Mouse (Mus musculus): ENCODE measurements at regions not wholly inside any gene's neighbourhood (a gene's known extent, or its start where the extent isn't known, plus 50 kb on each side); places are given as distances from the start of the nearest gene placed in this dataset.

DNA sequence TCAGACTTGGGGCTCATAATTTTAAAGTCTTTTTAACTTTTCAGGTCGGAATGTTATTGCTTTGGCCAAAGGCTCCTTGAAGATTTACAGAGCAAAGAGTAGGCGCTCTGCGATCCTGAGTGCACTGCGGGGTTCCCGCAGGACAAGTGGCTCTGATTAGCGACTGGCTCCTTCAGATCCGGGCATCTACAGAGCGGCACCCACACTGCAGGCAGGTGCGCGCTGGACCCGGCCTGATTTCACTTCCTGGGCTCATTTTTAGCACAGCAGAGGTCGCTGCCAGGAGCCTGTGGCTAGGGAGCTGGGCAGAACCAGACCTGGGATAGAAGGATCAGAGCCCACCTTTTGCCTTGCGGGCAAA lies 156.6 kb downstream of the Matn1 start:
- peaks cover 6% of the 10 kb centered on the region for H3K27me3 ChIP-seq
- no peak overlapping the region for H3K9ac ChIP-seq
- no peaks in the 10 kb centered on the region for H3K9me3 ChIP-seq
- H3K4me1 ChIP-seq = peaks cover 20% of the 10 kb centered on the region
- H3K36me3 ChIP-seq (replicated peaks) = no peaks in the 10 kb centered on the region
- peak overlapping the region; percentile 31; the same call in 1 of the 2 replicates for H3K27ac ChIP-seq
- WGBS = 13% methylated on average over 13 of the region's 13 CpGs
- peak overlapping the region; percentile 4; the same call in 1 of the 2 replicates for H3K4me3 ChIP-seq (replicated peaks)
- H3K4me2 ChIP-seq = peak overlapping the region; percentile 43
- 0 out of 2 replicates have a peak, but pooled peaks have one; percentile 33 for ATAC-seq (ENCODE audit: low FRiP score)

DNA sequence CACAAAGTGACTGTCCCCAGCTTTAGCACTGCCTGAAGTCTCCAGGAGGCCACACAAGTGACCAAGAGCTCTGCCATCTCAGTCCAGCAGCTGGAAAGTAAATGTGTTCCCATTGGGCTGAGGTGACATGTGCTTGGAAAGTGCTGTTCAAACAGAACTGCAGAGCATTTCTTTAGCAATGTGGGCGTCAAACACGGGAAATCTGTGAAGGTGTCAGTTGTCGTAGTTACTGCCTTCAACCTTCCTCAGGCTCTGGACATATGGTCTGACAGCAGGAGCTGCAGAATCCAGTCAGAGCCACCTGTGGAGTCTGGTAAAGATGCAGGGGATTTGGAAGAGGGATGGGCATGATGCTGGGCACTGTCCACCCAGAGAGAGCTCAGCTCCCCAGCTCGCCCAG lies 158.0 kb downstream of the Matn1 start:
- WGBS = 87% methylated on average over 4 of the region's 4 CpGs

DNA sequence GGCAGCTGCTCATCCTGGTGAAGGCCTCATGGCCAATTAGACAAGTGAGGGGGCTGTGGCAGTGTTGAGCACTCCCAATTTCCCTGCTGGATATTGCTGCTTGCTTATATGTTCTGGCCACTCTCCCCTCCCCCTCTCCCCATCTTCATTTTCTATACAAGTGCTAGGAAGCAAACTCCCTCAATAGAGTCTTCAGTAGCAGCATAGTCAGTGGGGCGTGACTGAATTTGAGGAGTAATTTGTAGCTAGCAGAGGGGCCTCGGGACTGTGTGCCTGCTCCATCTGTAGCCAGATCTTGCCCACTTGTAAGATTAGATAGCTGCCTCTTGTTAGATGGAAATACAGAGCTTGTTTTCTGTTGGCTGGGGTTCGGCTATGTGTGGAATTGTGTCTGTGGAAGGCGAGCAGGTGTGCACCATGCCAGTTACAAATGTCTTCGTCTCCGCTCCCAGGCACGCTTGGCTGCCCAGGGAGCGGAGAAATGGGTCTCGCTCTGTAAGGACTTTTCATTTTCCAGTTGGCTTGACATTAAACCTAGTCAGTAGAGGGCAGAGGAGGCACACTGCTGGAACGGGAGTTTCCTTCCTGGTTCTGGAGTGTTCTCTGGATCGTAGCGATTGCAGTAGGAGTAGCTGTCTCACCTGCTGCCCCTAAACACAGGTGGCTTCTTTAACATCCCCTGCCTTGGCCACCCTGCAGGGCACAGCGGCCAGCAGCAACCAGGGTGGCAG lies 163.1 kb downstream of the Matn1 start:
- no peak overlapping the region for H3K9ac ChIP-seq
- no peaks in the 10 kb centered on the region for H3K9me3 ChIP-seq
- peaks cover 17% of the 10 kb centered on the region for H3K4me1 ChIP-seq
- ATAC-seq (ENCODE audit: low FRiP score) = peak; percentile 74
- peak overlapping the region; percentile 68 for H3K27ac ChIP-seq
- H3K27me3 ChIP-seq = peaks cover 6% of the 10 kb centered on the region; the same call in 1 of the 2 replicates
- no peak overlapping the region for H3K4me3 ChIP-seq (replicated peaks)
- H3K4me2 ChIP-seq = no peak overlapping the region
- no peaks in the 10 kb centered on the region for H3K36me3 ChIP-seq (replicated peaks)
- WGBS = 39% methylated on average over 13 of the region's 13 CpGs

More for the DNA sequence above, 158.0 kb downstream of the Matn1 start:
- Histone ChIP-seq H3K4me3 (replicated peaks) (no peak overlapping the region), H3K4me1 (peaks cover 15% of the 10 kb centered on the region), H3K27ac (no peak overlapping the region), H3K9me3 (no peaks in the 10 kb centered on the region), H3K9ac (no peak overlapping the region), H3K27me3 (peaks cover 6% of the 10 kb centered on the region), H3K4me2 (no peak overlapping the region), H3K36me3 (replicated peaks) (no peaks in the 10 kb centered on the region)
- ATAC-seq (ENCODE audit: low FRiP score) = no peak

DNA sequence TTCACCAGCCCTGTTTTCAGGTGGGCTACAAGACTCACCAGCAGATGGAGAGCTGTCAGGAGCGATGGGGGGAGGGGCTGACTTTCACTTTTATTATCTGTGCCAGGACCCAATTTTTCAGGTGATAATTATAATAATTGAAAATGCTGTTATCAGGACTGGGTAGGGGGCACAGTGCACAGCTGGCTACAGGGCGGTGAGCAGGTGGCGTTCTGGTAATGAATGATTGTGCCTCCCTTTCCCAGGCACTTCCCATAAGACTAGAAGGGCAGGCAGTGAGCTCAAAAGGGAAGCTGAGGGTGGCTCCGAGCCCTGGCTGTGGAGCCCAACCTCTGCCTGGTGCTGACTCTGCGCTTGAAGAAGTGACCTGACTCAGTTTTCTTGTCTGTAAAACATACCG lies 168.4 kb downstream of the Matn1 start:
- H3K27me3 ChIP-seq = peaks cover 6% of the 10 kb centered on the region; the same call in 1 of the 2 replicates
- no peak overlapping the region for H3K9ac ChIP-seq
- peak; percentile 54; the same call in 1 of the 2 replicates for ATAC-seq (ENCODE audit: low FRiP score)
- WGBS = 67% methylated on average over 6 of the region's 6 CpGs
- peaks cover 23% of the 10 kb centered on the region for H3K4me1 ChIP-seq
- no peak overlapping the region for H3K4me2 ChIP-seq
- H3K27ac ChIP-seq = no peak overlapping the region
- no peaks in the 10 kb centered on the region for H3K36me3 ChIP-seq (replicated peaks)
- no peak overlapping the region for H3K4me3 ChIP-seq (replicated peaks)
- no peaks in the 10 kb centered on the region for H3K9me3 ChIP-seq

DNA sequence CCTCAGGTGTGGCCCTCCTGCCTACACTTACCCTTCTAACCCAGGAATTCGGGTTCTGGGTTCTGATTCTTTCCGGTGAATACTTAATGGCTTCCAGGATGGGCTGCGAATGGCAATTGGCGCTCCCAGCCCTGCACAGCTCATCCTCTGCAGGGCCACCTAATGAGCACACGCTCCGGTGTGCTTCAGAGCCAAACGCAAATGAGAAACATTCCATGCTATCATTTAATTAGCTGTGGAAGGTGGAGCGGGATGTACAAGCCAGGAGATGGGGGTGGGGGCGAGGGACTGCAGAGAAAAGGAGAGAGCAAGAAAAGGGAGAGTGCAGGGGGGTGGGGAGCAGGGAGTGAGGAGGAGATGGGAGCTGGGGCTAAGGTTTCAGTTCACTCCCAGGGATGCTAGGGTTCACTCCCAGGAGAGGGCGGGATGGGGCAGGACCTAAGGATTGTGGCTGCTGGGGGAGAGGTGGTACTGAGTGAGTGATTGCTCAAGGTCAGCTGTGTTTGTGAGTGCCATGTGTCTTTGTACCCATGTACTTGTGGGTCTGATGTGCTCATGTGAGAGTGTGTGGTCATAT lies 169.6 kb downstream of the Matn1 start:
- WGBS = 31% methylated on average over 10 of the region's 10 CpGs
- Histone ChIP-seq H3K4me2 (no peak overlapping the region), H3K9me3 (no peaks in the 10 kb centered on the region), H3K9ac (no peak overlapping the region), H3K36me3 (replicated peaks) (no peaks in the 10 kb centered on the region), H3K4me3 (replicated peaks) (no peak overlapping the region), H3K27ac (0 out of 2 replicates have a peak overlapping the region, but pooled peaks have one; percentile 25), H3K27me3 (peaks cover under 1% of the 10 kb centered on the region; the same call in 1 of the 2 replicates), H3K4me1 (peaks cover 16% of the 10 kb centered on the region)
- no peak for ATAC-seq (ENCODE audit: low FRiP score)

DNA sequence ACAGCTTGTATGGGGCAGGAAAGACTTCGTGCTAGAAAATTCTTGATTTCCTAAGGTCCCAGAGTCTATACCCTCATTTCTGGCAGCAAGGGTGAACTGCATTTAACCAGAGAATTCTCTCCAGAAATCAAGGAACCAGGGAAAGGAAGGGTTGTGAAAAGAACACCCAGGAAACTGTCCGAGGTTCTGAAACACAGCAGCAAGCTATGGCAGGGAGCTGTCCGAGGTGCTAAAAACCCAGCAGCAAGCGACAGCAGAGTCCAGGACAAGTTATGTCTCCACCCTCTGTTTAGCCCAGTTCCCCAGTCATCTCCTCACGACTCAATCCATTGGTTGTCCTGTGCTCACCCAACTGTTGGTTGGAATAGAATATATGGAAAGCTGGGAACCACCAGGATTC lies 171.1 kb downstream of the Matn1 start:
- H3K9ac ChIP-seq = no peak overlapping the region
- no peaks in the 10 kb centered on the region for H3K9me3 ChIP-seq
- H3K27ac ChIP-seq = no peak overlapping the region
- H3K4me2 ChIP-seq = no peak overlapping the region
- no peaks in the 10 kb centered on the region for H3K36me3 ChIP-seq (replicated peaks)
- 13% methylated on average over 5 of the region's 5 CpGs for WGBS
- H3K27me3 ChIP-seq = no peaks in the 10 kb centered on the region
- no peak for ATAC-seq (ENCODE audit: low FRiP score)
- H3K4me1 ChIP-seq = peaks cover 16% of the 10 kb centered on the region
- H3K4me3 ChIP-seq (replicated peaks) = no peak overlapping the region

DNA sequence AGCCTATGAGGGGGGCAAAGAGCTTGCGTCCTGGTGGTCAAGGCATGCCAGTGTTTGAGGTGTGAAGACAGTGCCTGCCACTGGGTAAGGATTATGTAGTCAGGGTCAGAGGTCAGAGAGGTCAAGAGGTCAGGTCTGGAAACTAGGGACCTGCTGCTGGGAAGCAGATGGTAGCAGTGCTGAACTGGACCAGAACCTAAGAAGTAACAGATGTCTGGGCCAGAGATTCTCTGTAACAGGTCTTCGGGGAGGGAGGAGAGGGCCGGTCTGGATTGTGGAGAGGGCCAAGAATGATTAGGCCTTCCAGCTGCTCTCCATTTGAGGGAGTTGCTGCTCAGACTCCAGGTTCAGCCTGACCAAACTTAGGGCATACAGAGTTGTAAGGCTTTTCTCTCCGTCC lies 174.4 kb downstream of the Matn1 start:
- no peak overlapping the region for H3K9ac ChIP-seq
- no peak overlapping the region for H3K4me3 ChIP-seq (replicated peaks)
- no peak for ATAC-seq (ENCODE audit: low FRiP score)
- no peak overlapping the region for H3K4me2 ChIP-seq
- H3K4me1 ChIP-seq = peaks cover 5% of the 10 kb centered on the region
- H3K9me3 ChIP-seq = no peaks in the 10 kb centered on the region
- no peaks in the 10 kb centered on the region for H3K36me3 ChIP-seq (replicated peaks)
- no peaks in the 10 kb centered on the region for H3K27me3 ChIP-seq
- H3K27ac ChIP-seq = no peak overlapping the region
- WGBS = 65% methylated on average over 4 of the region's 4 CpGs

DNA sequence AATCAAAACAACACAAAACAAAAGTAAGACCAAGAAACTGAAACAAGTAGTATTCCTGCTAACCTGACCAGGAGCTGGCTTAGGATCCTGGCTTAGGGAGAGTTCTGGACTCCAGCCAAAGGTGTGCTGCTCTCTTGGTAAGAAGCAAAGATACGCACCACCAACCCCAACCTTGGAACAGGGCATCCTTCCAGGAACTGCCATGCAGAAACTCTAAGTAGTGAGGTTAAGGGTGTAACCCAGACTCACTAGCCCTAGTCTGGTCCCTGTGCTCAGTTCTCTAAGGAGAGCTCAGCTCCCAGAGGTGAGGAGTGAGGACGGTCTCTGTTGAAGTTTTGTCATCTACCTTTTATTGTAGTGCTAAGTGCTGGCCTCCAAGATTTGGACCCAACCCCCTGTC lies 175.4 kb downstream of the Matn1 start:
- Histone ChIP-seq H3K4me2 (no peak overlapping the region), H3K4me3 (replicated peaks) (no peak overlapping the region), H3K36me3 (replicated peaks) (no peaks in the 10 kb centered on the region), H3K4me1 (no peaks in the 10 kb centered on the region), H3K9me3 (no peaks in the 10 kb centered on the region), H3K9ac (no peak overlapping the region), H3K27ac (no peak overlapping the region), H3K27me3 (no peaks in the 10 kb centered on the region)
- ATAC-seq (ENCODE audit: low FRiP score) = no peak
- 87% methylated on average over 2 of the region's 2 CpGs for WGBS

DNA sequence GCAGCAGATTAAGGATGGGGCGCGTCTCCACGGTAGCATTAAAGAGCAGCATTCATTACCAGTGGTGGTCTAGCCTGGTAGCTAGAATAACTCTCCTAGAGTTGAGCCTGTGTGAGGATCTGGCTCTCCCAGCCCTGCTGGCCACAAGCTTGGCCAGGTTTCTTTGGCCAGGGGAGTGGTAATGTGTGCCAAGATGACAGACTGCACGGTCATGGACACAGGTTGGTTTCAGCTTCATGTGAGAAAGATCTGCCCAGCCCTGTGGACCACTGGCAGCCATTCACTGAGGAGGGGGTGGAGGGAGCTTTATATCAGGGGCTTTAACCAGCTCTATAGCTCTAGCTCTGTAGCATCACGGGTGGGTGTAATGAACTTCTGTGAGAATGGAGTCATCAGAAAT lies 176.5 kb downstream of the Matn1 start:
- no peaks in the 10 kb centered on the region for H3K9me3 ChIP-seq
- no peak overlapping the region for H3K4me3 ChIP-seq (replicated peaks)
- no peaks in the 10 kb centered on the region for H3K36me3 ChIP-seq (replicated peaks)
- 94% methylated on average over 5 of the region's 5 CpGs for WGBS
- peaks cover 4% of the 10 kb centered on the region for H3K4me1 ChIP-seq
- no peak for ATAC-seq (ENCODE audit: low FRiP score)
- H3K4me2 ChIP-seq = no peak overlapping the region
- H3K27me3 ChIP-seq = no peaks in the 10 kb centered on the region
- no peak overlapping the region for H3K9ac ChIP-seq
- no peak overlapping the region for H3K27ac ChIP-seq

DNA sequence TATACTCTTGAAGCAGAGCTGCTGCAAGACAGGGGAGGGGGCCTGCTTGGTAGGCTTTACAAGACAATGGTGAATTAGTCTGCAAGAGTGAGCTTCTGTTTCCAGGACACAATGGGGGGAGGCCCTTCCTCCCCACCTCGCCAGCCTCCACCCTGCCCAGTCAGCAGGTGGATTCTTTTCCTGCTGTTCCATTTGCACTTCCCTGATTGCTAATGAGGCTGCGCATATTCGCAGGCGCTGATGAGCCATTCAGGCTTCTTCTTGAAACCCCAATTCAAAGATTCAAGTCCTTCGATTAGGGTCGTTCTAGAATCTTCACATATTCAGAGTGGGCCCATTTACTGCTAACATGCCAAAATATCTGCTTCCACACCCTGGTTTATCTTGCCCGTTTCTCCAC lies 181.8 kb downstream of the Matn1 start:
- Histone ChIP-seq H3K36me3 (replicated peaks) (no peaks in the 10 kb centered on the region), H3K4me2 (no peak overlapping the region), H3K4me3 (replicated peaks) (no peak overlapping the region), H3K27me3 (peaks cover 3% of the 10 kb centered on the region; the same call in 1 of the 2 replicates), H3K4me1 (peaks cover 15% of the 10 kb centered on the region), H3K27ac (no peak overlapping the region), H3K9ac (no peak overlapping the region), H3K9me3 (no peaks in the 10 kb centered on the region)
- 20% methylated on average over 7 of the region's 7 CpGs for WGBS
- no peak for ATAC-seq (ENCODE audit: low FRiP score)

DNA sequence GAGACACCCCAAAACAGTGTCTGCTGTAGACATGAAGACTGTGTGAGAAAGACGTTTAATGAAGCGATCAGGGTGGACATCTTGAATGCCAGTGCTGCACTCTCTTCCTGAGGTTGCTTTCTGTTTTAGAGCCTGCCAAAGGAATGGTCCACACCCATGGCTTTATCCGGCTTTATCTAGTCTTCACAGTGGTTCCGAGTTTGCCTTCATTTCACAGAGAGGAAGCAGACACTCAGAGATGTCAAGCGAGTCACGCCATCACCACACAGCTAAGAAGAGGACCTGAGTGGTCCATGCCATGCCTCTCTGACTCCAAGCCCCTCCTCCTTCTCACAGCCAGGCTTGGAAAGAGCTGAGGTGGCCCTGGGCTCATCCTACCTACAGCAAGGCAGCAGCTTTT lies 182.7 kb downstream of the Matn1 start:
- WGBS = 86% methylated on average over 6 of the region's 6 CpGs
- Histone ChIP-seq H3K27me3 (peaks cover 6% of the 10 kb centered on the region; the same call in 1 of the 2 replicates), H3K4me3 (replicated peaks) (no peak overlapping the region), H3K4me2 (no peak overlapping the region), H3K9ac (no peak overlapping the region), H3K9me3 (no peaks in the 10 kb centered on the region), H3K36me3 (replicated peaks) (no peaks in the 10 kb centered on the region), H3K27ac (no peak overlapping the region), H3K4me1 (peaks cover 15% of the 10 kb centered on the region)
- ATAC-seq (ENCODE audit: low FRiP score) = no peak

DNA sequence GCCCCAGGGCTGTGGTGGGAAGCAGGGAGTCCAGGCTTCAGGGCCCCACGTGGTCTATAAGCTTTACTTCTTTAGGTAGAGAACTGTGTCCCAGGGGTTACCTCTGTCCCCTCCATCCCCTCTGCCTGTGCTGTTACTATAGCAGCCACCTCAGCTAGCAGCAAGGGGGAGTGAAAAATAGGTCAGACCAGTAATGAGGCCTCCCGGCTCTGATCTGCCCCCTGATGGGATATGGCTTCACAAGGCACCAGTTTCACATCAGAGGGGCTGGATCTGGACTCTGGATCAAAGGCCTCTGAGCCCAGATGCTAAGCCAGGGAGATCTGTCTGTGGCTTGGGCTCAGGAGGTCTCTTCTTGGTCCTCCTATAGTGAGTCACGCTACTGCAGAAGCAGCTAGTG lies 184.5 kb downstream of the Matn1 start:
- H3K4me2 ChIP-seq = no peak overlapping the region
- H3K9me3 ChIP-seq = no peaks in the 10 kb centered on the region
- H3K9ac ChIP-seq = no peak overlapping the region
- H3K4me1 ChIP-seq = peaks cover 17% of the 10 kb centered on the region
- no peak for ATAC-seq (ENCODE audit: low FRiP score)
- WGBS = 26% methylated on average over 3 of the region's 3 CpGs
- no peak overlapping the region for H3K27ac ChIP-seq
- no peaks in the 10 kb centered on the region for H3K36me3 ChIP-seq (replicated peaks)
- peaks cover 14% of the 10 kb centered on the region for H3K27me3 ChIP-seq
- H3K4me3 ChIP-seq (replicated peaks) = no peak overlapping the region

DNA sequence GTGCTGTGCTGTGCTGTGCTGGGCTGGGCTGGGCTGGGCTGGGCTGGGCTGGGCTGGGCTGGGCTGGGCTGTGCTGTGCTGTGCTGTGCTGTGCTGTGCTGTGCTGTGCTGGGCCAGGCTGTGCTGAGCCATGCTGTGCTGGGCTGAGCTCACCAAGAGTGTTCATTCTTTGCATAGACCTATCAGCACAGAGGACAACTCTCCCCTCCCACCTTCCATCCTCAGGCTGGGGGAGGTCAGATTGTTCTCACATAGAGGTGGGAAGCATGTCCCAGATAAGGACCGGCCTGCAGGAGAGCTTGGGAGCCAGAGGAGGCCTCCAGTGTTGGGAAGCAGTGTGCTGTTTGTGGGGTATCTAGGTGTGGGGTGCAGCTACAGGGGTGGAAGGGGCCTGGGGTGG lies 188.0 kb downstream of the Matn1 start:
- Histone ChIP-seq H3K27me3 (peaks cover 11% of the 10 kb centered on the region), H3K4me1 (peaks cover 9% of the 10 kb centered on the region), H3K4me3 (replicated peaks) (no peak overlapping the region), H3K4me2 (no peak overlapping the region), H3K9me3 (no peaks in the 10 kb centered on the region), H3K36me3 (replicated peaks) (no peaks in the 10 kb centered on the region), H3K27ac (no peak overlapping the region), H3K9ac (no peak overlapping the region)
- no peak for ATAC-seq (ENCODE audit: low FRiP score)
- 29% methylated on average over 1 of the region's 1 CpGs for WGBS
